Mouse (Mus musculus): ENCODE results near the gene Ankrd45.
"Not testable (repeated sequence)": the region's sequence is repeated elsewhere in the genome, so short reads cannot be mapped to it uniquely, and the experiment has no call there.

Ankrd45 gene

DNA sequence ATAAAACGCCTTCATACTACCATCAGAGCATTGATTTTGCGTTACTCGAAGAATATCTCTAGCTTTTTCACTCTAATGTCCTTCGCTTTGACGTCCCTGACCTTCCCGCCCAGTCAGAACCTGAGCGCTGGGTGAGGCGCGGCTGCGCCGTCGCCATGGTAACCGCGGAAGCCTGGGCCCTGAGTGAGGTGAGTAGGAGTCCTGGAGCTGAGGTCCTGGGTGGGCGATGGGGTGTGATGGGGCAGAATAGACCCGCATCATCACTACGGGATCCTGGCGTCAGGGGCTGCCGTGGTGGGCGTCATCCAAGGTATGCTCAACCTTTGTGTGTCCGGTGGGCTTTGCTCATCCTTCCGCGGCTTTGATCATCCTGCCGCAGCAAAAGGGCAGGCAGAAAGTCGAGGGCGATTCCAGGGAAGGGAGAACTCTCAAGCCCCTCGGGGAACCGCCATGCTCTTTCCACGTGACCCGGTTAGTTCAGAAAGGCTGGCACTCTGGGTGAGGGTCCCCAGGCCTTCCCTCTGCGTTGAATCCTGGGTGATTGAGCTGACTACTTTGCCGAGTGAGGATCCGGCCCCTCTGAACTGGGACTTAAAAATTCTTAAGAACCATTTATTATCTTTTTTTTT lies at the start of gene Ankrd45:
Gene Ankrd45 (plus strand): TSS at position 161 of the 629 bp plus-strand sequence.
- peak; percentile 75 for DNase-seq (ENCODE audit: low read depth, low spot score)

DNA sequence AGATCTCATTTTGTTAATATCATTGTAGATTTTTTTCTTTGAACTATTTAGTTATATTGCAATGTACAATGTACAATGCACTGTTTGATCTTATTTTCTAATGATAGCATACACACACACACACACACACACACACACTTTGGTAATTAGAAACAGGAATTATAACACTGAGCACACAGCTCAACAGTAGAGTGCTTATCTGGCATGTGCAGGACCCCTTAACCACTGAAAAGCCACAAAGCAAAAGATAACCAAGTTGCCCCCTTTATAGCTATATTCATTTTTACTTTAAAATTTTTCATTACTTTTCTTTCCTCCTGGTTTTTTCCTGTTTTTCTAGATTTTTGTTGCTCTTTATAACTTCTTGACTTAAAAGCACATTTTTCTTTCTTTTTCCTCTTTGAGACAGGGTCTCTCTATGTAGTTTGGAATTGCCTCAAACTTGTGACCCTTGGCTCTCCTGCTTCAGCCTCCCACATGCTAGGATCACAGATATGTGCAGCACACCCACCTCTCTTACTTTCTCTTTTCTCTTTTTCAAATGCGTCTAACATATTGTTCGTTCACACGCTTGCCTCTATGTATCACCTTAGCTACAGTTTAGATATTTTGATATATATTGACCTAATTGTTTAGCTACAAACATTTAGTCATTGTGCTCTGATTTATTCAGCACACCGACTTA lies 42.6 kb upstream of the Ankrd45 start:
- DNase-seq (ENCODE audit: low read depth, low spot score), result no peak

DNA sequence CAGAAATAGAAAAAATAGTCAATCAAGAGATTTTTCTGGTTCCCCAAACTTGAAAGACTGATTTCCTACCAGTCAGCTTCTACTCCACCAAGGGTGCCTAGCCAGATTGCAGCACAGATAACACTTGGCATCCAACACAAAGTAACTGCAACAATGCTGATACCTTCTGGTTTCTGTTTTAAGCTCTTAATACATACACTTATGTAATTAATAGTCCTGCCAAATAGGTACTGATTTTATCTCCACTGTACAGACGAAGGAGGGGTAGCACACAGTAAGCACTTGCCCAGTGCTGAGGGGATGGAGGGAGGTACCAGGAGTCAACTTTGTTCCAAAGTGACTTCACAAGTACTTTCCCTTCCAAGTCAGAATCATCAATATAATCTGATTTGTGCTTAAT lies 38.6 kb upstream of the Ankrd45 start:
- DNase-seq (ENCODE audit: low read depth, low spot score), result no peak

DNA sequence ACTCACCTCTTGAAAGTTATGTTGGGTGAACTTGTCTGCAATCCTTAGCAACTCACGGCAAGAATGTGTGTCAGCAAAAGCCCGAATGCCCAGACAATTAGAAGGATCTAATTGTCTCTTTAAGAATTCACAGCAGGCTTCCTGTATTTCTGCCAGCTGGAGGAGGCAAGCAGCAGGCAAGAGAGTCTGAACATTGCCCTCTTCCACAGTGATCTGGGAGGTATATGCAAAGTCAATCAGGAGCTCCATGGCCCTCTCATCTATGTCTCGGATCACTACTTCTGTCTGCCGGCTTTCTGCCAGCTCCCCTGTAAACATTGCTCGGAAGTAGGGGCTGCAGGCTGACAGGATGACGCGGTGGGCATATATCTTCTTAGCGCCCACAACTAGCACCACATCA lies 33.3 kb upstream of the Ankrd45 start:
- DNase-seq (ENCODE audit: low read depth, low spot score), result no peak

DNA sequence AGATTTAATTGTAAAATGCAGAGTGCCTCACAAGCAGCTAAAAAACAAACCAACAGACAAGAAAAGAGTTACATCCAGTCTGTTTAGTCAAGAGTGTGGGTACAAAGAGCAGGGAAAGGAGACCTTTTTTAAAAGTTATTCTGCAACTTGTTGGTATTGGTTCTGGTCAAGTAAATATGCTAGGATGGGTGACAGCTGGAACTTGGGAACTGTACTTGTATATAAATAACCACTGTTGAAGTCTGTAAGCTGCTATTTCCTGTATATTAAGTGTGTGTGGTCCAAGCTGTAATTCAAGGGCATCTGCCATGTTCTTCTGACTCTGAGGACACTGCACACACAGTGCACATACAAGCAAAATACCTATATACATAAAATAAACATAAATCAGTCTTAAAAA lies 27.9 kb upstream of the Ankrd45 start:
- DNase-seq (ENCODE audit: low read depth, low spot score), result no peak

DNA sequence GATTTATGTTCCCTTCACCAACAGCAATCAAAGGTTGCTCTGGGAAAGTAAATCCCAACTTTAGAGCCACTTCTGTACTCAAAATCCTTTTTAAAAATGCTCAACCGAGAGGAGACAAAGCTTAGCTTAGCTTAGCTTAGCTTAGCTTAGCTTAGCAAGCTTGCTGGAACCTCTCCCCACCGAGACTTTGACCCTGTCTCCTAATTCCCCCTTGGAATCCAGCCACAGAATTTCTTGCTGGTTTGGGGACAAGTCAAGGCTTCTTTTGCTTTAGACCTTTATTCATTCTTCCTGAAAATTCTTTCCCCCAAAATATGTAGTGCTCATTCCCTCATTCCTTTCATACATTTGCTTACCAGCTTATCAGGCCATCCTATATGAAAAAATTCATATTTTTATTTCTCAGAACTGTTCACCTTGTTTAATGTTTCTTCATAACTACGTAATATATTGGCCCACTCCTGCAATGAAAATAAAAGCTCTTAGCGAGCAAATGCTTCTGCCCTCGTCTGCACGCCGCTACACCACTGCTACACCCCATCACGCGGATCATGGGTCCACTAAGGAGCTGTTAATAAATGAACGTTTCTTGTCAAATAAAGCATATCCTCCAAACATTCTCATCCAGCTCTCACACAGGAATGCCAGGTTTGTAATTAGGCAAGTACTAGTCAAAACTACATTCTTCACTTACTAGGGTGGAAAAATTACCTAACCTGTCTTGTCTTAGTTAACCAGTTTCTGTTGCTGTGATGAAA lies 19.7 kb upstream of the Ankrd45 start:
- no peak for DNase-seq (ENCODE audit: low read depth, low spot score)

DNA sequence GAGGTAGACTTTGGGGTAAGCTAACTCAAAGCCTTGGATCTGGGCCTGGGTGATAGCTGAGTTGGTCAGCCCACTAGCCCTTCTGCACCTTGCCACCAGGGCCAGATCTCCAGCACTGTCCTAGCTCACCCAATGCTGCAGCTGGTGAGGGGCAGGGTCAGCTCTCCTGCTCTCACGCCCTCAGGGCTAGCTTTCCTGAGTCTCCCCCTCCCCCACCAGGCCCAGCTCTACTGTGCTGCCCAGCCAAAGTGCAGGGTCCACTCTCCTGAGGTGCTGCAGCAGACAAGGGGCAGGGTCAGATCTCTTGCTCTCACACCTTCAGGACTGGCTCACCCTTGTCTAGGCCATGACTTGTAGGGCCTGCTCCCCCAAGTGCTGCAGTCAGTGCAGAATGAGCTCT lies 16.0 kb upstream of the Ankrd45 start:
- no peak for DNase-seq (ENCODE audit: low read depth, low spot score)

DNA sequence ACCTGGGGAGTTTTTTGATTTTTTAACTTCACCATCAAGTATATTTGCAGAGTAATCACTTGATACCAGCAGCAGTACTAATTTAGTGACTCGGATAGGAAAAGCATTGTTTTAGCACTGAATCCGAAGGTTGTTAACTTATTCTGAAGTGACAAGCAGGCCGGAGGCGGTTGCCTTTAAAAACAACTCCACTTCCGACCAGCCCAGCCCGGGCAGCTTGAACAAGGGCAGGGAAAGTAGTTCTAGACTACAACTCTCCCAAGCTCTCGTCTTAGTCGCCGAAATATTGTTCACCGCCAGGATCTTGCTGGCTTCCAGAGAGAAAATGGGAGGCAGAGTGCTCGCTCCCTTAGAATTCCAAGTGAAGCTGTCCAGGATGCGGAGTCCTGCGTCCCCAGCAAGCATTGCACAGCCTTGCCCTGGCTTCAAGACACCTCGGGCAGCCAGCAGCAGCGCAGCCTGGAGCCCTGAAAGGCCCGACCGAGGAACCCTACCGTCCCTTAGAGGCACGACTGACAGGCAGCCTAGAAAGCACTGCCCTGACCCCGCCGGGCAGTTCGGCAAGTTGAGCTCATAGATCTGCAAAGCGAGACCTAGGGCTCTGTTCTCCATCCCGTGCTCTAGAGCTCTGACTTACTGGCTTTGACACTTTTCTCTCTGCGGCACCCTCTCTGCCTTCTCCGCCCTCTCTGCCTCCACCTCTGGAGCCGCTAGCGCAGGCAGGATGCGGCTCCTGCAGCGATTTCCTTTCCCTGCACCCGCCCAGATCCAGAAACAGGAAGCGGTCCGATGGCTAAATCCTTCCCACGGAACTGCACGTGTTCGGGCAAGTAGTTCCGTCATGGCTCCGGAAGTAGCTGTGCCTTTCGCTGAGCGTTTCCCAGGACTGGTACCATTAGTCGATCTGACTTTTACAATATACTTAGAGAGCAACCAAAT lies 11.5 kb upstream of the Ankrd45 start, which contains the start of gene Klhl20:
Gene Klhl20 (minus strand): TSS at position 786 of the 939 bp plus-strand sequence.
- DNase-seq (ENCODE audit: low read depth, low spot score), result peak; percentile 96

DNA sequence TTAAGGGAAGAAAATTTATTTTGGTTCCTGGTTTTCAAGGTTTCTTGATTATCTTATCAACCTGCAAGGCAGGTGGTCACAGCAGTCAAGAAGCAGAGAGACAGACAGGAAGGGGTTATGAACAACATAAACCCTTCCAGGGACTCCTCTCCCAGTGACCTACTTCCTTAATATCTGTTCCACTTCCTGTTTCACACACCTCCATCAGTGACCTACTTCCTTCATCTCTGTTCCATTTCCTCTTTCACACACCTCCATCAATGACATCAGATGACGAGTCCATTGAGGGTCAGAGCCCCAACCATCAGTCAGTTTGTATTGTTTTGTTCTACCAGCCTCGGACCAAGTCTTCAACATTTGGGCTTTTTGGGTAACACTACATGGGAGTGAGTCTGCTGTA lies 3.0 kb upstream of the Ankrd45 start:
- DNase-seq (ENCODE audit: low read depth, low spot score), result no peak

DNA sequence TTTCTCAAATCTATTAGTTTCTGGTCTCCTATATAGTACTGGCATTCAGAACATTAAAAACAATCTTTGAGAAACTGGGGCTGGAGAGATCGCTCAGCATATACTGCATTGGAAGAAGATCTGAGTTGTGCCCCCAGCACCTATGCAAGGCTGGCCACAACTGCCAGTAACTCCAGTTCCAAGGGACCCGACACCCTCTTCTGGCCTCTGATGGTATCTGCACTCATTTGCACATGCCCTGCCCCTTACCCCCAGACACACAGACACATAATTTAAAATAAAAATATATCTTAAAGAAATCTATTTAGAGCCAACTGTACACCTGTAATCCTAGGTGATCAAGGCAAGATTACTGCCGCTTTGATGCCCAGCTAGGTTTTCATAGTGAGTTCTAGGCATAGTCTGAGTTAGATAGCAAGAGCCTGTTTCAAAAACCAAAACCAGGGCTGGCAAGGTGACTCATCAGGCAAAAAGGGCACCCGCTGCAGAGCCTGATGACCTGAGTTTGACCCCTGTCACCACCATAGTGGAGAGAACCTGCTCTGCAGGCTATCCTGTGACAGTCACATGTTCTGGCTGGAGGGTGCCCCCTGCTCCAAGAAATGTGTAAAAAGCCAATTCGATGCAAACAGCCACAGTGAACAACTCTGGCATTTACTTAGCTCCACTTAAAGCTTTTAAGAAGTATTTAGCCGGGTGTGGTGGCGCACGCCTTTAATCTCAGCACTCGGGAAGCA lies 2.3 kb upstream of the Ankrd45 start:
- no peak for DNase-seq (ENCODE audit: low read depth, low spot score)

DNA sequence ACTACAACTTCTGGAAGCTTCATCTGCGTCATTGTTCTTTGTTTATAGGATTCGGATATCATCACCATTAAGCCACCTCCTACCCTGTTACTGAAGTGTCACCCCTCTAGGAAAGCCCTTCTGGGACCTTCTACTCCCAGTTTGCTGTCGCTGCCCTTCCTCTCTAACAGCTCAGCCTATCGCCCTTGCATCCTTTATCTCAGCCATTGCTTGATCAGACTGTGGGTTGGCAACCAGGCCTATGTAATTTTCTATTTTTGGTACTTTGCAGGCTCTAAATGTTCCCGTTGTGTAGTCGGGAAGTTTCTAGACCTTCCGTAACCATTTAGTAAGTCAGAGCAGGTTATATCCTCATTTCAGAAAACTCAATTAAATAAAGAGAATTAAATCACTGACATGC lies 725 bp downstream of the Ankrd45 start:
- no peak for DNase-seq (ENCODE audit: low read depth, low spot score)

DNA sequence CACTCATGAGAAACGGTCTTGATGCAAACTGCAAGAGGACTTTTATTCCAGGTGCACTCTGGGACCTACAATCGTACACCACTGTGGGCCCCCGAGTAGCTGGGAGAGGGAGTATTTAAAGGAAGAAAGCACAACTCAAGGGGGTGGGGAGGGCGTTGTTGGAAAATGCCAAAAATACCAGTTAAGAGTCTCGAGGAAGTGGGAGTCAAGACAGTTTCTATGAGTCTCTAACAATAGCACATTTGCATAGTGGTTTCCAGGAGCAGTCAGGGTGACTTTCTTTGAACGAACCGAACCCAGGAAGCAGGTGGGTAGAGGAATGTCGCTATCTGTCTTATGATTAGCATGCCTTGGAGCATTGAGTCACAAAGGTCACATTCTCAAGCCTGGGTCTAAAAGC lies 3.1 kb downstream of the Ankrd45 start:
- DNase-seq (ENCODE audit: low read depth, low spot score), result not testable (repeated sequence)

DNA sequence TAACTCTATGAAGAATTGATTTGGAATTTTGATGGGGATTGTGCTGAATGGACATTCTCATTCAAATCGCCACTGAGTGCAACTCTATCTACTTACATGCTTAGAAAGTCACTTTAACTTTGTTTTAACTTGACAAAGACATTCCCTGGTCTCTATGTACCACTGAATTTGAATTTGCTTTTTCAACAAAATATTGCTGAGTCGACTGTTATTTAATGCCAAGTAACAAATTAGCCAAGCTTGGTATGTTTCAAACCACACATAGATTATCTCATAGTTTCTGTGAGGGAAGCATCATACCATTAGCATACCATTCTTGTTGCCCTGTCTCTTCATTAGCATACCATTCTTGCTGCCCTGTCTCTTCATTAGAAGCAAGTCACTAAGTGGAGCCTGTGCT lies 5.4 kb downstream of the Ankrd45 start:
- DNase-seq (ENCODE audit: low read depth, low spot score), result no peak

DNA sequence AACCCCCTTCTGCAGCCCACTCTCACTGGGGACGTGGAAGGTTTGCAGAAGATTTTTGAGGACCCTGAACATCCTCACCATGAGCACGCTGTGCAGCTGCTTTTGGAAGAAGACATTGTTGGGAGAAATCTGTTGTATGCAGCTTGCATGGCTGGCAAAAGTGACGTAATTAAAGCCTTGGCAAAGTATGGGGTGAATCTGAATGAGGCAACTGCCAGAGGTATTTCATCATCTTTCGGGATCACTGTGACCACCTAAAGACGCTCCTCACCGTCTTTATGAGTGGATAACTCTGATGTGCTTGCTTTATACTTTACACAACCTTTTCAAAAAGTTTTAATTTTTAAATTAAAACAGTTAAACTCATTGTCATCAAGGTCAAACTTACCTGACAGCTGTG lies 8.6 kb downstream of the Ankrd45 start:
- DNase-seq (ENCODE audit: low read depth, low spot score), result no peak

DNA sequence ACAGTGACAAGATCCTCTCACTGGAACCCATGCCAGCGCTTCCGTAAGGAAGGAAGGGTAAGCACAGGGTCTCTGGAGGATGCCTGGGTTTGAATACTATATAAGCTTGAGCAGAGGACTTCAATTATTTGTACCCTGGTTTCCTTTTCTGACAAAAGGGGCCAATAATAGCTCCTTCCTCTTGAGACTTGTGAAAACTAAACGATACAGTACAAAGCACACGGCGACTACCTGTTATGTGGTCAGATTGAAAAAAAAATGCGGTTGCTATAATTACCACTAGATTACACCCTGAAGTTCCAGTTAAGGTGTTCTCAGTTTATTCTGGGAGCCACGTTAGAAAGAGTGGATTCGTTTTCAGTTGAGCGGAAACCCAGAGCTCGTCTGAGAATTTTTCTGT lies 14.1 kb downstream of the Ankrd45 start:
- DNase-seq (ENCODE audit: low read depth, low spot score), result no peak

DNA sequence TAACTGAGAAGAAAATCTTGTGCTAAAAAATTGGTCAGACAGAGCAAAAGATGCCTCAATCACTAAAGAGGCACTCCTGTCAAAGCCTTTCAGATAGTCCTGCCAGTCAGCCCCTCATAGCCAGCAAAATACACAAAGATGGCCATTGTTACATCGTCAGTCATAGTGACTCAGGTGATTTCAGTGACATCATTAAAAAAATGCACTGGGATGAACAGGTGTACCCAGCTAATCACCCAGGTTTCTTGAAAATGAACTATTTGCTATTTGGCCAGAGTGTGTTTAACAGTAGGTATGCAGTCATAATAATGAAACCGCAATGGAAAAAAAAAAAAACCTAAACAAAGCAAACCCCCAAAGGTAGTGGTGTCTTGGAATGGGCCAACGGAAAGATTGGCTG lies 16.7 kb downstream of the Ankrd45 start, which contains the start of gene Tex50:
Gene Tex50 (minus strand): TSS at position 101 of the 400 bp plus-strand sequence.
- DNase-seq (ENCODE audit: low read depth, low spot score), result no peak

DNA sequence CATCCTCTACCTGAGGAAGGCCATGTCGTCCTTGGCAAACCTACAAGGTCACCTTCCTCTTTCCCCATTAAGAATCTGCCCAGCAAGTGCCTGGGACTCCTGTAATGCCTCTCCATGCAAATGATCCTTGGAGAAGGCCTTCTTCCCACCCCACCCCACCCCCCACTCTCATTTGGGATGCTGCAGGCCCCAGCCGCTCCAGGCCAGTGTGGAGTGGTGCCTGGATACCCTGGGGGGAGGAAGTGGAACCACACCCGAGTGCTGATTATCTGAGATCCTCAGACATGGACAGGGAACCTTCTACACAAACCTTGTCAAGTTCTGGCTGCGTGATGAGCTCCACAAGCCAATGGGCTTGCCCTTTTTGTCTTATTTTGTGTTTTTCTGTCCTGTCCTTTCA lies 17.8 kb downstream of the Ankrd45 start:
- DNase-seq (ENCODE audit: low read depth, low spot score), result no peak

DNA sequence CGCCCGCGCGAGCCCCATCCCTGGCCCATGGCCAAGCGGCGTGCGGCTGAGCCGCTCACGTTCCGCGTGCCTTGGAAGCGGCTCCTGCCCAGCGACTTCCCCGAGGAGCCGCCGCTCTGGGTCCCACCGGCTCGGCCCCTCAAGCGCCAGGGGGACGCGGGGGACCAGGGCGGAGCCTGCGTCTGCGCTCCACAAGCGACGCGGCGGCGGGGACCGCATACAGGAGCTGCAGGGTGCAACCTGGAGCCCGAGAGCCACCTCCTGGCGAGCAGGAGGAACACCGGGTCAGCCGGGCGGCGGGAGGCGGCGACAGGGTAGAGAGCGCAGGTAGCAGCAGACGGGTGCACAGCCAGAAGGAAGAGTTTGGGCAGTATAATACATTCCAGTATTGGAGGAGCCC lies 28.2 kb downstream of the Ankrd45 start:
- peak; percentile 73 for DNase-seq (ENCODE audit: low read depth, low spot score)

DNA sequence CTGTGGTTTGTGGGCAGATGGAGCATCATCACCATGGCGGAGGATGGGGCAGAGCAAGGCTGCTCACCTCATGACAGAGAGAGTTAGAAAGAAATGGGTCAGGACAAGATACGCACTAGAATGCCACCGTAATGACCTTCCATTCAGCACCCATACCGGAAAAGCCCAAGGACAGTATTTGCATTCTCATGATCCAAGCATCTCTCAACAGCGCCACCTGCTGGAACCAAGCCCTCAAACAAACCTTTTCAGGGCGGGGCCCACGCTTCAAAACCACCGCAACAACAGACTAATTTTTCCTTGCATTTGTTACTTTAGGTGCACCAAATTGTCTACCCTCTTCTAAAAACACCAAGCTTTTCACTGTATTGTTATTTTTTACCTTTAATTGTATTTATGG lies 38.2 kb downstream of the Ankrd45 start:
- peak; percentile 39 for DNase-seq (ENCODE audit: low read depth, low spot score)

DNA sequence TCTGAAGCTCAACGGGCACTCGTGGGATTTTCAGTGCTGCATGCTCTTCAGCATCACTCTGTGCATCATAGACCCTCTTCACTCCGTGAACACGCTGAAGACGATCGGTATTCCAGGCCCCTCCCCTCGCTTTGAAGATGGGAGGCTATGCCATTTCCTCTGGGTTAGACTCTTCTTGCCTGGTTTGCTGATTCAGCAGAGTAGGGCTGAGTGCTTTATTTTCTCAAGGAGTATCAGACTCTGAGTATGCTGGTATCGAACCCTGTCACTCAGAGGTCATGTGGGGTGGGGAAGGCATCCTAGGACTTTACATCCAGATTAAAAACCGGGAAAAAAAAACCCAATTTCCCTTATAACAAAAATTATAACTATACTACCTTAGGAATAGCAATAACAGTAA lies 39.9 kb downstream of the Ankrd45 start:
- no peak for DNase-seq (ENCODE audit: low read depth, low spot score)

DNA sequence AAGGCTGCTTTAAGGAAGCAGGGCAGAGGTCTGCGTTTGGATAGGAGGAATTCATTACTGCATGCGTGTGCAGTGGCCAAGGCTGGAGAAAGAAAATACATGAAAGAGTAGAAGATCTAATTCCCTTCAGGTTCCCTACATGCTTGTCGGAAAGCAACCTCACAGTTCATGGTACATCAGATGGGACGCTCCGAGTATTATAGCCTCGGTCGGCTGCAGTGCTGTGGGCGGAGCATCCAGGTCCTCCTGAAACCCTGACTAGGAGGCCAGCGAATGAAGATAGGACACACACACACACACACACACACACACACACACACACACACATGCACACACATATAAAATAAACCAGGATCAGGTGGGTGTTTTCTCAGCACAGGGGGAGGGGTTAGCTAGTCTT lies 41.2 kb downstream of the Ankrd45 start:
- DNase-seq (ENCODE audit: low read depth, low spot score), result no peak

Measured in forelimb bud, embryonic 11.5 days (tissue).